Mouse (Mus musculus) brain, embryonic 14.5 days (tissue): ENCODE data around the gene Iqck. TPM values are rescaled to one million over a fixed set of nuclear protein-coding genes. Genes with fewer than 3 reads are reported as not detected.

Experiments
- DNase-seq: peaks from one replicate; pipeline ENCODE4 v3.0.0-alpha.2; 2011; ENCODE audit warnings: low read depth
- CTCF ChIP-seq: fragments of 200-500 bp; IDR thresholded peaks from 2 replicates; pipeline ENCODE4 v1.5.1; 2012; ENCODE audit warnings: inconsistent platforms, mild to moderate bottlenecking, moderate library complexity, borderline replicate concordance; ENCODE audit not compliant: insufficient read depth, insufficient read length; ENCODE audit errors: extremely low read depth
- POLR2A ChIP-seq: fragments of 200-500 bp; IDR thresholded peaks from 2 replicates; pipeline ENCODE4 v1.6.1; 2012; ENCODE audit warnings: mild to moderate bottlenecking, inconsistent platforms, borderline replicate concordance; ENCODE audit not compliant: poor library complexity, insufficient read depth, insufficient read length, severe bottlenecking; ENCODE audit errors: extremely low read depth
- polyA plus RNA-seq: library from polyadenylated mRNA; depleted of rRNA; stranded (reverse); fragments of >200 nt; gene quantifications from 2 replicates; pipeline ENCODE4 v1.2.3, GENCODE M21; 2012; rRNA removed

The Iqck gene
- polyA plus RNA-seq, 1 experiment: 4.1 TPM

GRCm38 (mm10) chr7:118999857-119000256 lies 144.3 kb downstream of the Iqck start:
- TF ChIP-seq POLR2A (no peak), CTCF (no peak)
- DNase-seq: no peak

DNA sequence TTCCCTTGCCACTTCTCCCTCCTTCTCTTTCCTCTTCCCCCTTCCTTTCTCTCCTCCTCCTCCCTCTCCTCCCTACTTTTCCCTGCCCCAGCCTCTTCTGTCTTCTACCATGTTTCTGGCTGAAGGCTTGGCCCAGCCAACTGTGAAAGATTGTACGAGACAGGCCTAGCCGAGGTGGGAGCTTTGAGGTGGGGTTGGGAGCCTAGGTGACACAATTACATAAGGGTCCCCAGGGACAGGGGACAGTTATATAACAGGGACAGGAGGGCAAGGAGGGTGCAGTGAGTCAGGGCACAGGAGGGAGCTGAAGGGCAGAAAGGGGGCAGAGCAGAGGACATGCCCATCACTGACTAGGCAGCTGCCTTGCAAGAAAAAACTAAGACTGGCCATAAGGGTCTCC lies 146.4 kb downstream of the Iqck start:
- DNase-seq: no peak
- TF ChIP-seq POLR2A (no peak), CTCF (no peak)

DNA sequence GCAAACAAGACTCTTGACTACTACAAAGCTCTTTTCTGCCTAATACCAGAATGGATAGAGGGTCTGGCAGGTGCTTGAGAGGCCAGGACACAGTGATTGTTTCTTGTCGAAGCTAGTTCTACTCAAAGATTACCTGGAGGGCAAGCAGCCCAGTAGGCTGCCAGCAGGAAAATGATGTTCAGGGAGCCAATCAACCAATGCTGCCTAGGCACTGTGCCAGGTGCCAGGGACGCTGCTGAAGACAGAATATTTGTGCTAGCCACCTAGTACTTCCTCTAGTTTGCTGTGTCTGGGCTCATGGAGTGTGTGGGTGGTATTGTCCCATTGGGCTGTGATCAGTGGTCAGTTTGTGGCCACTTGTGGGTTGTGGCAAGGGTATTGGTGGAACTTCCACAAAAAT lies 146.9 kb downstream of the Iqck start:
- TF ChIP-seq CTCF (no peak), POLR2A (no peak)
- DNase-seq: no peak

- peak; percentile 71 for DNase-seq
- peak; percentile 87 for TF ChIP-seq CTCF
- TF ChIP-seq POLR2A: no peak
These were observed 155.4 kb downstream of the Iqck start for GRCm38 (mm10) chr7:119010854-119011529.

- DNase-seq: peak; percentile 72
- TF ChIP-seq POLR2A: no peak
- peak; percentile 90 for TF ChIP-seq CTCF
These were observed 160.2 kb downstream of the Iqck start for GRCm38 (mm10) chr7:119015736-119016135.

DNA sequence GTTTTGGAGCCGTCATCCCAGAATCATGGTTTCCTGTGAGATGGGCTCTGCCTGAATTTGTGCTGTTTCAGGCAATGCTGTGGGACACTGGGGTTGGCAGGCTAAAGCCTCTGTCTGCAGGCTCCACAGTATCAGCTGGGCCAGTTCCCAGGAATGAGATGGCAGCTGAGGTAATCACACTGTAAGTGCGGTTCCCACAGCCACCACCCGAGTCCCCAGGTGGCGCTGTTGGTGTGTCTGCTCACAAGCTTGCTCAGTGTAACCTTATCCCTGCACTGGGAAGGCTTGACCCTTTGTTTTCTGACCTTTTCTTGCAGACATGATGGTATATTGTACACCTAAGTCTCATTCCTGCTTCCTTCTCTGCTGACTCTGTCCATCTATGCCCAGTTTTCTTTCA lies 164.0 kb downstream of the Iqck start:
- peak; percentile 88 for DNase-seq
- no peak for TF ChIP-seq POLR2A
- peak; percentile 86 for TF ChIP-seq CTCF

Other genes with a start within 250 kb of the Iqck start
- 154 and 228 TPM in 2 replicates for gene Gde1, start 150.0 kb upstream of the Iqck start, polyA plus RNA-seq
- gene Ccp110, start 143.2 kb upstream of the Iqck start, polyA plus RNA-seq: 49.5 and 53.2 TPM in 2 replicates
- 80.9 and 91.5 TPM in 2 replicates for gene Vps35l, start 115.5 kb upstream of the Iqck start, polyA plus RNA-seq
- gene Knop1, start 502 bp downstream of the Iqck start, polyA plus RNA-seq: 33.5 and 37.0 TPM in 2 replicates
- 25.0 and 28.2 TPM in 2 replicates for gene Gprc5b, start 139.5 kb downstream of the Iqck start, polyA plus RNA-seq